Mouse (Mus musculus) heart, adult 9 months (tissue): ENCODE results near the gene Mageb3.
"Not testable (repeated sequence)": the region's sequence is repeated elsewhere in the genome, so short reads cannot be mapped to it uniquely, and the experiment has no call there.

Source experiments
- DNase-seq, 2 experiments: peaks; one replicate each; pipeline ENCODE4 v3.0.0; 2022; ENCODE audit warnings: low spot score in 2 of 2

Gene Mageb3

GRCm38 (mm10) chr2:121955765-121956223 is at the start of gene Mageb3, which contains the start of gene Ctdspl2:
TSS of gene Mageb3 (minus strand) at chr2:121956092.
TSS of gene Ctdspl2 (plus strand) at chr2:121956001.
- DNase-seq: peak; percentile 95 to 97

- DNase-seq: no peak
These were observed 39.8 kb upstream of the Mageb3 start for GRCm38 (mm10) chr2:121995738-121996137.

GRCm38 (mm10) chr2:121957216-121957792 is 1.4 kb upstream of the Mageb3 start:
- no peak for DNase-seq

- peak; percentile 94 to 95 for DNase-seq
These were observed 529 bp upstream of the Mageb3 start for GRCm38 (mm10) chr2:121956224-121957018.

- no peak for DNase-seq
These were observed 778 bp downstream of the Mageb3 start for GRCm38 (mm10) chr2:121954971-121955656.

- no peak for DNase-seq
These were observed 12.5 kb downstream of the Mageb3 start for GRCm38 (mm10) chr2:121943364-121943763.

GRCm38 (mm10) chr2:121937624-121938023 is 18.3 kb downstream of the Mageb3 start:
- DNase-seq: not testable (repeated sequence)

GRCm38 (mm10) chr2:121916047-121916970 is 39.6 kb downstream of the Mageb3 start:
- no peak for DNase-seq

- DNase-seq: no peak
These were observed 45.9 kb downstream of the Mageb3 start for GRCm38 (mm10) chr2:121909975-121910374.
